Mouse (Mus musculus) embryonic fibroblast, embryonic 13.5 days (primary cell): Measurements from ENCODE around the gene Atp6v0e2. TPM values are rescaled to one million over a fixed set of nuclear protein-coding genes. Genes with fewer than 3 reads are reported as not detected.

ENCODE experiments used
- H3K27ac ChIP-seq: 2 replicates; pipeline ENCODE4 v1.5.1; 2012; ENCODE audit warnings: low read length, control low read depth, inconsistent platforms; ENCODE audit not compliant: insufficient read depth
- H3K4me1 ChIP-seq: 2 replicates; pipeline ENCODE4 v1.6.1; 2011; ENCODE audit warnings: low read length; ENCODE audit not compliant: control insufficient read depth, insufficient read depth
- H3K4me3 ChIP-seq: 2 replicates; pipeline ENCODE4 v1.5.1; 2011; ENCODE audit warnings: mild to moderate bottlenecking, control low read depth, low read length; ENCODE audit not compliant: insufficient read depth
- CTCF ChIP-seq: IDR thresholded peaks from 2 replicates; pipeline ENCODE4 v1.5.1; 2011; ENCODE audit warnings: mild to moderate bottlenecking, control low read depth, low read length, moderate library complexity, borderline replicate concordance; ENCODE audit not compliant: insufficient read depth
- POLR2A ChIP-seq: IDR thresholded peaks from 2 replicates; pipeline ENCODE4 v1.6.1; 2011; ENCODE audit warnings: low read depth, mild to moderate bottlenecking, control low read depth, low read length, moderate library complexity
- polyA plus RNA-seq: library from polyadenylated mRNA; stranded (reverse); fragments of >200 nt; gene quantifications from 2 replicates; pipeline ENCODE4 v1.2.4, GENCODE M21; 2011; ENCODE audit warnings: low read depth; ENCODE audit not compliant: missing spikeins, insufficient read length

Gene Atp6v0e2
- polyA plus RNA-seq, 1 experiment = 18.2 TPM

- TF ChIP-seq POLR2A (no peak), CTCF (no peak)
- peak overlapping the region; percentile 77; the same call in 1 of the 2 replicates for H3K27ac ChIP-seq
- no peaks in the 10 kb centered on the region for H3K4me1 ChIP-seq
- H3K4me3 ChIP-seq = no peak overlapping the region
Measured at GRCm38 (mm10) chr6:48553819-48554218, 16.4 kb downstream of the Atp6v0e2 start.

- no peaks in the 10 kb centered on the region for H3K4me1 ChIP-seq
- peak within 1 kb of the TSS; percentile 44 for H3K4me3 ChIP-seq
- TF ChIP-seq CTCF (no peak), POLR2A (peak; percentile 83)
- peak within 1 kb of the TSS; percentile 90 for H3K27ac ChIP-seq
Measured at GRCm38 (mm10) chr6:48554280-48555103, 17.1 kb downstream of the Atp6v0e2 start, which contains the start of gene Lrrc61. TSS of gene Lrrc61 (plus strand) at chr6:48554796.

- peak overlapping the region; percentile 90 for H3K27ac ChIP-seq
- H3K4me1 ChIP-seq = no peaks in the 10 kb centered on the region
- TF ChIP-seq POLR2A = no peak; the same call in 1 of the 2 replicates
- no peak for TF ChIP-seq CTCF
- peak overlapping the region; percentile 44 for H3K4me3 ChIP-seq
Measured at GRCm38 (mm10) chr6:48555104-48555890, 17.9 kb downstream of the Atp6v0e2 start.

- Histone ChIP-seq H3K27ac (no peak overlapping the region), H3K4me3 (no peak overlapping the region), H3K4me1 (no peaks in the 10 kb centered on the region)
- TF ChIP-seq POLR2A (no peak), CTCF (no peak)
Measured at GRCm38 (mm10) chr6:48555956-48556355, 18.5 kb downstream of the Atp6v0e2 start.

- no peak overlapping the region for H3K27ac ChIP-seq
- TF ChIP-seq CTCF (no peak), POLR2A (no peak)
Measured at GRCm38 (mm10) chr6:48565693-48566310, 28.4 kb downstream of the Atp6v0e2 start.

GRCm38 (mm10) chr6:48566312-48566711 lies 28.9 kb downstream of the Atp6v0e2 start:
- TF ChIP-seq POLR2A (no peak), CTCF (no peak)
- H3K27ac ChIP-seq = no peak overlapping the region
- no peak overlapping the region for H3K4me3 ChIP-seq
- peaks cover 6% of the 10 kb centered on the region for H3K4me1 ChIP-seq

More at GRCm38 (mm10) chr6:48565693-48566310, 28.4 kb downstream of the Atp6v0e2 start:
- no peak overlapping the region for H3K4me3 ChIP-seq
- H3K4me1 ChIP-seq = peaks cover 6% of the 10 kb centered on the region

GRCm38 (mm10) chr6:48568036-48568984 lies 30.9 kb downstream of the Atp6v0e2 start:
- Histone ChIP-seq H3K4me3 (no peak overlapping the region), H3K27ac (no peak overlapping the region), H3K4me1 (peaks cover 6% of the 10 kb centered on the region)
- TF ChIP-seq POLR2A = no peak
- TF ChIP-seq CTCF = no peak

- peaks cover 6% of the 10 kb centered on the region for H3K4me1 ChIP-seq
- TF ChIP-seq POLR2A (no peak), CTCF (no peak)
- no peak overlapping the region for H3K4me3 ChIP-seq
- H3K27ac ChIP-seq = no peak overlapping the region
Measured at GRCm38 (mm10) chr6:48569065-48569807, 31.8 kb downstream of the Atp6v0e2 start.
